Mouse (Mus musculus): Measurements from ENCODE around the gene Tcf12. TPM values are rescaled to one million over a fixed set of nuclear protein-coding genes. Genes with fewer than 3 reads are reported as not detected.
A peak's percentile ranks its signal among the peaks of the same experiment; 100 is the strongest.

Gene Tcf12
- 43.6 and 44.3 TPM in 2 replicates for polyA plus RNA-seq (2015; fragmentation: Nextera tagmentation; extraction: Ambion mirVana)

- Histone ChIP-seq H3K36me3 (ENCODE audit: control insufficient read depth, insufficient read depth, low read length) (0 out of 2 replicates have a peak, but pooled peaks cover 2% of the 10 kb centered on the region), H3K9ac (ENCODE audit: low read length) (peak within 1 kb of the TSS; percentile 100), H3K4me1 (ENCODE audit: control insufficient read depth, insufficient read depth, low read length) (peaks cover 12% of the 10 kb centered on the region), H3K27me3 (ENCODE audit: control insufficient read depth, insufficient read depth, low read length) (no peaks in the 10 kb centered on the region), H3K4me2 (ENCODE audit: low read depth, low read length) (peak within 1 kb of the TSS; percentile 86), H3K9me3 (replicated peaks; ENCODE audit: control insufficient read depth, low read length) (no peaks in the 10 kb centered on the region), H3K27ac (ENCODE audit: low read length) (peak within 1 kb of the TSS; percentile 98), H3K4me3 (replicated peaks; ENCODE audit: low read length) (peak within 1 kb of the TSS; percentile 96)
- WGBS = 1% methylated on average over 85 of the region's 88 CpGs
- peak; percentile 88 for ATAC-seq (ENCODE audit: insufficient read depth, low FRiP score)
Observed at GRCm38 (mm10) chr9:72111622-72112550, at the start of gene Tcf12. Gene Tcf12, minus strand, starts transcription at chr9:72111871.

- Histone ChIP-seq H3K36me3 (ENCODE audit: control insufficient read depth, insufficient read depth, low read length) (no peaks in the 10 kb centered on the region), H3K9me3 (replicated peaks; ENCODE audit: control insufficient read depth, low read length) (no peaks in the 10 kb centered on the region), H3K4me3 (replicated peaks; ENCODE audit: low read length) (no peak overlapping the region), H3K4me1 (ENCODE audit: control insufficient read depth, insufficient read depth, low read length) (no peaks in the 10 kb centered on the region), H3K4me2 (ENCODE audit: low read depth, low read length) (no peak overlapping the region), H3K27ac (ENCODE audit: low read length) (no peak overlapping the region), H3K9ac (ENCODE audit: low read length) (no peak overlapping the region), H3K27me3 (ENCODE audit: control insufficient read depth, insufficient read depth, low read length) (no peaks in the 10 kb centered on the region)
- 68% methylated on average over 2 of the region's 2 CpGs for WGBS
- ATAC-seq (ENCODE audit: insufficient read depth, low FRiP score) = no peak
Observed at GRCm38 (mm10) chr9:72158392-72158791, 46.7 kb upstream of the Tcf12 start.

DNA sequence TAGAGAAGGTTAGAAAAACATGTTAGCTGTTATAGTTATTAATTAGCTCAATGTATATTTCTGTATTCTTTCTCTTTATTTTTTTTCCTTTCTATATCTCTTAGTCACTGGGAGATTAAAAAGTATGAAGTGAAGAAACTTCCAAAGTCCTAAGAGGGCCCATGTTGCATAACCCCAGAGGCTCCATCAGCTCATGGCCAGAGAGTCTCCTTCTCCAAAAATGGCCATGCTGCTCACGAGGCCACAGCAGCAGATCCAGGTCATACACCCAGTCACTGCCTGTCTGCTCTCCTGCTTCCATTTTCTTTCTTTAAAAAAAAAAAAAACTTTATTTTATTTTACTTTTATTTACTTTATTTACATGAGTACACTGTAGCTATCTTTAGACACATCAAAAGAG, 45.4 kb upstream of the Tcf12 start:
- WGBS = 80% methylated on average over 1 of the region's 1 CpGs
- no peak for ATAC-seq (ENCODE audit: insufficient read depth, low FRiP score)

GRCm38 (mm10) chr9:72155250-72156138, 43.8 kb upstream of the Tcf12 start:
- H3K27me3 ChIP-seq (ENCODE audit: control insufficient read depth, insufficient read depth, low read length) = no peaks in the 10 kb centered on the region
- no peaks in the 10 kb centered on the region for H3K4me1 ChIP-seq (ENCODE audit: control insufficient read depth, insufficient read depth, low read length)
- ATAC-seq (ENCODE audit: insufficient read depth, low FRiP score) = no peak
- WGBS = 12% methylated on average over 21 of the region's 21 CpGs
- H3K36me3 ChIP-seq (ENCODE audit: control insufficient read depth, insufficient read depth, low read length) = no peaks in the 10 kb centered on the region
- H3K27ac ChIP-seq (ENCODE audit: low read length) = no peak overlapping the region
- H3K4me3 ChIP-seq (replicated peaks; ENCODE audit: low read length) = peak overlapping the region; percentile 34
- H3K4me2 ChIP-seq (ENCODE audit: low read depth, low read length) = peak overlapping the region; percentile 53
- H3K9ac ChIP-seq (ENCODE audit: low read length) = peak overlapping the region; percentile 4; the same call in 1 of the 2 replicates
- no peaks in the 10 kb centered on the region for H3K9me3 ChIP-seq (replicated peaks; ENCODE audit: control insufficient read depth, low read length)

More for the DNA sequence above, 45.4 kb upstream of the Tcf12 start:
- no peak overlapping the region for H3K9ac ChIP-seq (ENCODE audit: low read length)
- H3K36me3 ChIP-seq (ENCODE audit: control insufficient read depth, insufficient read depth, low read length) = no peaks in the 10 kb centered on the region
- H3K4me1 ChIP-seq (ENCODE audit: control insufficient read depth, insufficient read depth, low read length) = no peaks in the 10 kb centered on the region
- no peak overlapping the region for H3K27ac ChIP-seq (ENCODE audit: low read length)
- no peaks in the 10 kb centered on the region for H3K9me3 ChIP-seq (replicated peaks; ENCODE audit: control insufficient read depth, low read length)
- no peak overlapping the region for H3K4me2 ChIP-seq (ENCODE audit: low read depth, low read length)
- H3K4me3 ChIP-seq (replicated peaks; ENCODE audit: low read length) = no peak overlapping the region
- no peaks in the 10 kb centered on the region for H3K27me3 ChIP-seq (ENCODE audit: control insufficient read depth, insufficient read depth, low read length)

- Histone ChIP-seq H3K27me3 (ENCODE audit: control insufficient read depth, insufficient read depth, low read length) (no peaks in the 10 kb centered on the region), H3K36me3 (ENCODE audit: control insufficient read depth, insufficient read depth, low read length) (no peaks in the 10 kb centered on the region), H3K4me3 (replicated peaks; ENCODE audit: low read length) (no peak overlapping the region), H3K27ac (ENCODE audit: low read length) (no peak overlapping the region), H3K4me1 (ENCODE audit: control insufficient read depth, insufficient read depth, low read length) (no peaks in the 10 kb centered on the region), H3K4me2 (ENCODE audit: low read depth, low read length) (no peak overlapping the region), H3K9me3 (replicated peaks; ENCODE audit: control insufficient read depth, low read length) (no peaks in the 10 kb centered on the region), H3K9ac (ENCODE audit: low read length) (no peak overlapping the region)
- 73% methylated on average over 5 of the region's 5 CpGs for WGBS
- no peak for ATAC-seq (ENCODE audit: insufficient read depth, low FRiP score)
Observed at GRCm38 (mm10) chr9:72144148-72144547, 32.5 kb upstream of the Tcf12 start.

DNA sequence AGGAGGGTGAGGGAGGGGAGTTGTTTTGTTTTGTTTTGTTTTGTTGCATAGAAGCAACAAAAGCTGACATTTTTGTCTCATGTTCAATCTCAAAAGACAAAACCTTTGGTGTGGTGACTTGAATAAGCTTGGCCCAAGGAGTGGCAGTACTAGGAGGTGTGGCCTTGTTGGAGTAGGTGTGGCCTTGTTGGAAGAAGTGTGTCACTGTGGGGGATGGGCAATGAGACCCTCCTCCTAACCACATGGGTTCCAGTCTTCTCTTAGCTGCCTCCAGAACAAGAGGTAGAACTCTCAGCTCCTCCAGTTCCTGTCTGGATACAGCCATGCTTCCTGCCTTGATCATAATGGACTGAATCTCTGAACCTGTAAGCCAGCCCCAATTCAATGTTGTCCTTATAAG, 26.2 kb upstream of the Tcf12 start:
- Histone ChIP-seq H3K27ac (ENCODE audit: low read length) (no peak overlapping the region), H3K4me2 (ENCODE audit: low read depth, low read length) (no peak overlapping the region)
- no peak for ATAC-seq (ENCODE audit: insufficient read depth, low FRiP score)

DNA sequence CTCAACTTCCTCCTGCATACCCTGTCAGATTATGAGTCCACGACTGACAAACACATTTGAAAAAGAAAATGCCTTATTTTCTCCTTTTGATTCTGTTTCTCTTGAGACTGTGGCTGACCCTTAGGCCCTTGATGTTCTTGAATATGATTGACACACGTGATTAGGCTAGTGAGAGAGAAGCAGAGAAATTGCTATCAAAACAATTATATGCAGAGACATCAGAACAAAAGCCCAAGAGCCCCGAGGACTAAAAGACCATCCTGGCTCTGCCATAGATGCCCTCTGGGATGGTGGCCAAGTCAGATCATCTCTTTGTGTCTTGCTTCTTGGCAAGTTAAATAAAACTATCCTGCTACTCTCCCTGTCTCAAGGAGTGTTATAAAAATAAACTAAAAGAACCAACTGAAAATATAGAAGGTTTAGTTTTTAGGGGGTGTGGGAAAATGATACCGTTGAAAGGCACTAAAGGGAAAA, 22.1 kb upstream of the Tcf12 start:
- Histone ChIP-seq H3K9me3 (replicated peaks; ENCODE audit: control insufficient read depth, low read length) (no peaks in the 10 kb centered on the region), H3K4me3 (replicated peaks; ENCODE audit: low read length) (peak overlapping the region; percentile 62), H3K27me3 (ENCODE audit: control insufficient read depth, insufficient read depth, low read length) (no peaks in the 10 kb centered on the region), H3K36me3 (ENCODE audit: control insufficient read depth, insufficient read depth, low read length) (no peaks in the 10 kb centered on the region), H3K9ac (ENCODE audit: low read length) (peak overlapping the region; percentile 93), H3K4me1 (ENCODE audit: control insufficient read depth, insufficient read depth, low read length) (peaks cover 4% of the 10 kb centered on the region), H3K27ac (ENCODE audit: low read length) (peak overlapping the region; percentile 81), H3K4me2 (ENCODE audit: low read depth, low read length) (peak overlapping the region; percentile 84)
- 36% methylated on average over 4 of the region's 4 CpGs for WGBS
- no peak for ATAC-seq (ENCODE audit: insufficient read depth, low FRiP score)

More for the DNA sequence above, 26.2 kb upstream of the Tcf12 start:
- H3K4me1 ChIP-seq (ENCODE audit: control insufficient read depth, insufficient read depth, low read length) = peaks cover 4% of the 10 kb centered on the region
- no peaks in the 10 kb centered on the region for H3K36me3 ChIP-seq (ENCODE audit: control insufficient read depth, insufficient read depth, low read length)
- no peaks in the 10 kb centered on the region for H3K9me3 ChIP-seq (replicated peaks; ENCODE audit: control insufficient read depth, low read length)
- H3K4me3 ChIP-seq (replicated peaks; ENCODE audit: low read length) = no peak overlapping the region
- no peak overlapping the region for H3K9ac ChIP-seq (ENCODE audit: low read length)
- H3K27me3 ChIP-seq (ENCODE audit: control insufficient read depth, insufficient read depth, low read length) = no peaks in the 10 kb centered on the region

- Histone ChIP-seq H3K4me1 (ENCODE audit: control insufficient read depth, insufficient read depth, low read length) (peaks cover 4% of the 10 kb centered on the region), H3K4me3 (replicated peaks; ENCODE audit: low read length) (peak overlapping the region; percentile 62), H3K27me3 (ENCODE audit: control insufficient read depth, insufficient read depth, low read length) (no peaks in the 10 kb centered on the region), H3K36me3 (ENCODE audit: control insufficient read depth, insufficient read depth, low read length) (no peaks in the 10 kb centered on the region), H3K9me3 (replicated peaks; ENCODE audit: control insufficient read depth, low read length) (no peaks in the 10 kb centered on the region), H3K9ac (ENCODE audit: low read length) (peak overlapping the region; percentile 93), H3K4me2 (ENCODE audit: low read depth, low read length) (peak overlapping the region; percentile 84), H3K27ac (ENCODE audit: low read length) (peak overlapping the region; percentile 81)
- peak; percentile 95 for ATAC-seq (ENCODE audit: insufficient read depth, low FRiP score)
- WGBS = 2% methylated on average over 56 of the region's 56 CpGs
Observed at GRCm38 (mm10) chr9:72133089-72133771, 21.6 kb upstream of the Tcf12 start.

Measured in stomach, embryonic 16.5 days (tissue).